Mouse (Mus musculus): ENCODE measurements around the gene Dmrta1. TPM values are rescaled to one million over a fixed set of nuclear protein-coding genes. Genes with fewer than 3 reads are reported as not detected.
"Not testable (repeated sequence)": the region's sequence is repeated elsewhere in the genome, so short reads cannot be mapped to it uniquely, and the experiment has no call there.

Gene Dmrta1
- polyA plus RNA-seq, 1 experiment from 2014 or later, result 0.28 TPM

- Histone ChIP-seq H3K9ac (ENCODE audit: low read length) (no peak overlapping the region), H3K36me3 (ENCODE audit: control insufficient read depth, insufficient read depth) (no peaks in the 10 kb centered on the region), H3K9me3 (replicated peaks; ENCODE audit: control insufficient read depth, low read length) (no peaks in the 10 kb centered on the region), H3K4me3 (ENCODE audit: low read length) (no peak overlapping the region), H3K27ac (ENCODE audit: low read length) (no peak overlapping the region), H3K27me3 (ENCODE audit: control insufficient read depth, insufficient read depth, low read length) (no peaks in the 10 kb centered on the region), H3K4me2 (ENCODE audit: low read depth, low read length) (no peak overlapping the region), H3K4me1 (ENCODE audit: control insufficient read depth, insufficient read depth, low read length) (no peaks in the 10 kb centered on the region)
- ATAC-seq (replicated peaks; ENCODE audit: extremely low read depth, insufficient read depth, low FRiP score), result no peak
Observed at GRCm38 (mm10) chr4:89697951-89698350, 18.7 kb downstream of the Dmrta1 start.

- ATAC-seq (replicated peaks; ENCODE audit: extremely low read depth, insufficient read depth, low FRiP score); H3K4me3 ChIP-seq (ENCODE audit: low read length): not testable (repeated sequence)
- 45% methylated on average over 1 of the region's 1 CpGs for WGBS
Observed at GRCm38 (mm10) chr4:89723526-89724190, 44.4 kb downstream of the Dmrta1 start.

More at GRCm38 (mm10) chr4:89723526-89724190, 44.4 kb downstream of the Dmrta1 start:
- H3K9me3 ChIP-seq (replicated peaks; ENCODE audit: control insufficient read depth, low read length); H3K27me3 ChIP-seq (ENCODE audit: control insufficient read depth, insufficient read depth, low read length); H3K36me3 ChIP-seq (ENCODE audit: control insufficient read depth, insufficient read depth); H3K27ac ChIP-seq (ENCODE audit: low read length); H3K4me2 ChIP-seq (ENCODE audit: low read depth, low read length); H3K9ac ChIP-seq (ENCODE audit: low read length); H3K4me1 ChIP-seq (ENCODE audit: control insufficient read depth, insufficient read depth, low read length): not testable (repeated sequence)
